Mouse (Mus musculus) lung, adult 2 months (tissue): ENCODE results near the gene Mecom.

Source experiments
- CTCF ChIP-seq: fragments of 200-500 bp; IDR thresholded peaks from 2 replicates; pipeline ENCODE4 v1.5.1; 2011; ENCODE audit warnings: mild to moderate bottlenecking, low read length, control low read depth; ENCODE audit not compliant: insufficient read depth
- POLR2A ChIP-seq: fragments of 200-500 bp; IDR thresholded peaks from 2 replicates; pipeline ENCODE4 v1.6.1; 2011; ENCODE audit warnings: low read depth, mild to moderate bottlenecking, control low read depth, low read length, borderline replicate concordance; ENCODE audit errors: extremely low read depth

DNA sequence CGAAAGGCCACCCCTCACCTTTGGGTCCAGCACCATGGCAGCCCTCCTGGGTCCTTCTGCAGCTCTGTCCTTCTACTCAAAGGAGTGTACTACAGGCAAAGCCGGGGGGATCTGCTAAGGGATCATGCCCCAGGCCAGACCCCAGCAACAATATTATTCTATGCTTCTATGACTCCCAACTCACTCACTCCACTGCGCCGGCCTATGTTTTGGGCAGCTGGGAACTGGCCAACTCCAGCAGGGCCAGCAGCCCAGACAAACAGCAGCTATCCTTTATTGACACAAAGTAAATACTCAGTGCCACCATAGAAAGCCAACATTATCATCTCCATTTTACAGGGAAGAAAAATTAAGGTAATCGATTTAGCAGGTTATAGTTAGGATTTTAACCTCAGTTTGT, 186.6 kb downstream of the Mecom start:
- TF ChIP-seq CTCF (no peak), POLR2A (no peak)
